Mouse (Mus musculus): Measurements from ENCODE around the gene Cdkn2b.

Gene Cdkn2b

GRCm38 (mm10) chr4:89310491-89311254 is at the start of gene Cdkn2b:
TSS of gene Cdkn2b (minus strand) at chr4:89311039.
- peak; percentile 83 for DNase-seq (ENCODE audit: low spot score)

DNA sequence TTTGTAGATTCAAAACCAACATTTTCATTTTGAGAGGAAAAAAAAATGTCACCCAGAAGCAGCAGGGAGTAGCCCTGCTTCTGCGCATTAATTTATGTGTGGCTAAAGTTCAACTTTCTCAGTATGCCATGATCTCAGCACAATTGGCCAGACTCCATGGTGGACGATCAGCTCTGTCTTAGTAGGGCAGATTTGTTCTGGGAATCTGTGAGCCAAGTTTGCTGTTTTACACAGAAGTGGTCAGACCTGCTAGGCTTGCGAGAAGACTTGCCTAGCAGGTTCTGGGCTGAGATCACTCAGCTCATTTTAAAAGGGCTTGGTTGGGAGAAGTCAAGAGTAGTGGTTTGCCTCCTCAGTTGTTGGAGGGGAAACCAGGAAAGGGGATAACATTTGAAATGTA is 49.5 kb upstream of the Cdkn2b start:
- DNase-seq (ENCODE audit: low spot score), result no peak

- DNase-seq (ENCODE audit: low spot score), result no peak
These were observed 48.7 kb upstream of the Cdkn2b start for GRCm38 (mm10) chr4:89359506-89359905.

DNA sequence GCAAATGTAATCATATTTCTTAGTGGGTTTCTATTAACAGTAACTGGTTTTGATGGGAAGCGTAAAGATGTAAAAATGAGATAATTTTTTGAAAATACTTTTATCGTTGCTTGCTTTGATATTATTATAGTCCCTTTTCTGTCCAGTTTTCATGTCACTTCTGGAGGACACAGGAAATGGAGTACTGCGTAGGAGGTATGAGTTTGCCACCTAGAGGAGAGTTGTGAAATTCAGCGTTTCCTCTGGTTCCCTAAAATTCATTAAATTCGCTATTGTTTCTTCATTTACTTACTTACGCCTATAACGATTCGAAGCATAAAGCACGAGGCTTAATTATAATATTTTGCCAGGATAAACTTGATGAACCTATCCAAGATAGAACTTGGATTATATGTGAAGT is 43.1 kb upstream of the Cdkn2b start:
- DNase-seq (ENCODE audit: low spot score), result no peak

DNA sequence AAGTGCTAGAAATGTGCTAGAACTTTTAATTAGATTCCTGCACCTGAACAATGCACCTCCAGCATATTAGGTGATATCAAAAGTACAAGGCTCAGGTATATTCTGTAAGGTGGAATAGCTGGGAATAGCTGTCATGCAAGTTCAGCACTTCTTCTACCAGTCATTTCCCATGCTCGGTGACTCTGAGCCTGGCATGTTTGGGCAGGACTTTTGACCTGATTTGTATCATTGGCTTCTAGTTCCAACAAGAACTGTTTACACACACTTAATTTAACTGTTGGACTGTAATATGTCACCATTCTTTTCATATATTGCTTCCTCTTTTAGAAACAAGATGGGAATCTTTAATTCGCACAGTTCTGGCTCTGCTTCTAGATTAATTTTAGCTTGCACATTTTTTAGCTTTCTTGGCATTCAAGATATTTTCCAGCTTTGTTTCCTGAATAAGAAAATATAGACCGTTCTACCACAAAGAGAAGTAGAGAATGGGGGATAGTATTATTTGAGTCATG is 42.3 kb upstream of the Cdkn2b start:
- no peak for DNase-seq (ENCODE audit: low spot score)

DNA sequence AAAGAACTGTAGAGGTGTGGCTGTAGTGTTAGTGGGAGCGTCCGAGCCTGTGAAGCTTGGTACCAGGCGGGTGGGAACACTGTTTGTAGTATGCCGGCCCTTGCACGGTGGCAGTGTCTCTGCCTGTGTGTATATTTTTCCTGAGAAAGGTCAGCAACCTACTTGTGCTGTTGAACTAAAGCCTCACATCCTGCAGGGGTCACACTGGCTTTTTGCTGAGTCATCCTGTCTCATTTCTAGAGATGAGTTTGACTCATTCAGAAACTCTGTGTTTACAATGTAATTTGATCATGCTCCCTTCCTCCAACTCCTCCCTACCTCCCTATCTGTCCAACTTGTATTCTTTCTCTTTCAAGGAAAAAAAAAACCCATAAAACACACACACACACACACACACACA is 40.6 kb upstream of the Cdkn2b start:
- no peak for DNase-seq (ENCODE audit: low spot score)

GRCm38 (mm10) chr4:89350938-89351451 is 40.2 kb upstream of the Cdkn2b start:
- no peak for DNase-seq (ENCODE audit: low spot score)

DNA sequence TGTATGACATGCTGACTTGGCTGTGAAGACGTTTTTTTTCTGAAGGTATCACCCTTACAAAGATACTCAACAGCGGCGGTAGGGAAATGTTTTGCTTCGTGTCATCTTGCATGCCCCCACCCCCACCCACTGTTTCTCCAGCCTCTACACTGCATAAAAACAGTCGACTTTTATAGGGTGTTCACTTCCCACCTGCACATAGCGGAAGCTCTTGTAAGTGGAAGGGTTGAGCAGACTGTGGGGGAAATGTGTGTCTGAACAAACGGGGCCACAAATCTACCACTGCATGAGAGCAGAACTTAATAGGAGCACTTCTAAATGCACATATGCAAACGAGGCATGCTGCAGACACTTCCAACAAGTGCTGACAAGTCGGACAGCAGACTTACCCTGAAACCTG is 39.6 kb upstream of the Cdkn2b start:
- DNase-seq (ENCODE audit: low spot score), result no peak

- no peak for DNase-seq (ENCODE audit: low spot score)
These were observed 38.0 kb upstream of the Cdkn2b start for GRCm38 (mm10) chr4:89348842-89349241.

DNA sequence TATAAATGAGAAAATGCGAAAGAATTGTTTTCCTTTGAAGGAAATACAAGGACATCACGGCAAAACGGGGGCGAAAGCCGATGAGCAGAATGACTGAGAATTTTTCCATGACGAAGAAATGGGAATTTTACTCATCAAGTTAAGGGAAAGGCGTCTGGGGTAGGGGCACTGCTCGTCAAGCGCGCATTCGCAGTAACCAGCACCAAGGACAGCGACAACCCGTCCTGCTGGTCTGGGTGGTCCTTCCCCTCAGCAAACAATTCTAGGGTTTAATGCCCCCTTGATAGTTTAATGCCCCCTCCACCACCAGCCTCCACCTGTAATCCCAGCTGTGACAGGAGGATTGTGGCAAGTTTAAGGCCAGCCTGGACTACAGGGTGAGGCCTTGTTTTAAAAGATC is 2.6 kb upstream of the Cdkn2b start:
- DNase-seq (ENCODE audit: low spot score), result no peak

DNA sequence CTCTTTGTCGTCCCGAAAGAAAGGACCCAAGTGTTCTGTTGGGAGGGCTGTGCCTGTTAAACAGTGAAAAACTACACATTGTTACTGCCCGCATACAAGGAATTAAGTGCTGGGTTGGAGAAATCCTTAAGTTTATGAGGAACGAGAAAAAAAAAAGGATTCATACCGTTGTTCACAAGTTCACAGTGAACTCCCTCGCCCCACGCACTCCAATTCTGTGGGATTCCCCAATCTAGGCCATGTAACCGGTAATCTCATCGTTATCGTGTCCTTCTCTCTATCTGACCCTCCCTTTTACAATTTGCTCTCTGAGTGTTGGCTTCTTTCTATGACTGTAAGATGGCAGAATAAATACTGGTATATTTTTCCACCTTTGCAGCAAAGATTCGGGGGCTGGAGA is 843 bp downstream of the Cdkn2b start:
- no peak for DNase-seq (ENCODE audit: low spot score)

DNA sequence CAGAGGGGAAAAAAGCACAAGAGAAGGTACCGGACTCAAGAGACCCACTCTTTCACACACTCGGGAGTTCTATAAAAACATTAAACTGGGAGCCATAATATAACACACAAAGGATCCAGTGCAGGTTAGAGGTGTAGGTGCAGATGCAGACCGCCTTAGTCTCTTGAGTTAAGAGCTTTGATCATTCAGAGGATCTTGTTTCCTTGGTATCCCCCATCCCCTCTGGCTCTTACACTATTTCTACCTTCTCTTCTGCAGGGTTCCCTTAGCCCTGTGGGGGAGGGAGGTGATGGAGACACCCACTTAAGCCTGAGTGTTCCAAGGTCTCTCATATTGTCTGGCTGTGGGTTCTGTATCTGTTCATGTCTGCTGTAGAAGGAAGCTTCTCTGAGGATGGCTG is 2.8 kb downstream of the Cdkn2b start:
- DNase-seq (ENCODE audit: low spot score), result no peak

DNA sequence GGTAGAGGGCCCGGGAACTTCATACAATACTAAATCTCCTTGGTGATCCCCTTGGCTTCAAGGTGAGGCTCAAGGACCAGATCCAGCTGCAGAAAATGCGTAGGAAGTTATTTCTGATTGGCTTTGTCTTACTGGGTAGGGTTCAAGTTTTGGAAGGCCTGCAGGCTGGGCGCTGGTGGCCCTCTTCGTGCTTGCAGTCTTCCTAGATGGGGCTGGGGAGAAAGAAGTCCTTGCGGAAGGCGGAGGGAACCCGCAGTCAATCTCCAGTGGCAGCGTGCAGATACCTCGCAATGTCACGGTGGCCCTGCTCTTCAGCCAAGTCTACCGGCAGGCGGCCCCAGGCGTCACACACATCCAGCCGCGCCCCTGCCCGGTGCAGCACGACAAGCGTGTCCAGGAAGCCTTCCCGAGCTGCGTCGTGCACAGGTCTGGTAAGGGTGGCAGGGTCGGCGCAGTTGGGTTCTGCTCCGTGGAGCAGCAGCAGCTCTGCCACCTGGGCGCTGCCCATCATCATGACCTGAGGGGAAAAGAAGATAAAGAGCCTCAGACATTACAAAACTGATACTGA is 4.0 kb downstream of the Cdkn2b start:
- DNase-seq (ENCODE audit: low spot score), result no peak

GRCm38 (mm10) chr4:89305691-89306090 is 5.1 kb downstream of the Cdkn2b start:
- DNase-seq (ENCODE audit: low spot score), result no peak

DNA sequence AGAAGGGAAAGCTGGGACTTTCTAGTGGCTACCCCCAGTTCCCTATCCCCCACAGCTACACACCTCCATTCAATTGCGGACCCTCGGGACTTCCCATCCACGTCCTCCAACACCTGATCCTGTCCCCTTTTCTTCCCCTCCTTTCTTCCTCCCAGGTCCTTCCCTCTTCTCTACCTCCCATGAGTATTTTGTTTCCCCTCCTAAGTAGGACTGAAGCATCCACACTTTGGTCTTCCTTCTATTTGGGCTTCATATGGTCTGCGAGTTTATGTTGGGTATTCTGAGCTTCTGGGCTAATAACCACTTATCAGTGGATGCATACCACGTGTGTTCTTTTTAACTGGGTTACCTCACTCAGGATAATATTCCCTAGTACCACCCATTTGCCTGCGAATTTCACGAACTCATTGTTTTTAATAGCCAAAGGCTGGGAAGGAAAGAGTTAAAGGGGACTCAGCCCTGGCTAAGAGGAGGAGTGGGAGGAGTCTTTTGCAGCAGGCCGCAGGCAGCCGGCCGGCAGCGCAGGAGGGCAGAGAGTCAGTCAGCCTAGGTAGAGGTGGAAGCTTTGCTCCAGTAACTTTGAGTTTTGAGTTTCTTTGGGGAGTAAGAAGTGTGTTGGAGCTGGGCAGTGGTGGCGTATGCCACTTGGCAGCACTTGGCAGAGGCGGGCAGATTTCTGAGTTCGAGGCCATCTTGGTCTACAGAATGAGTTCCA is 7.4 kb downstream of the Cdkn2b start:
- DNase-seq (ENCODE audit: low spot score), result no peak

- DNase-seq (ENCODE audit: low spot score), result no peak
These were observed 8.7 kb downstream of the Cdkn2b start for GRCm38 (mm10) chr4:89302129-89302528.

GRCm38 (mm10) chr4:89299721-89300120 is 11.1 kb downstream of the Cdkn2b start:
- no peak for DNase-seq (ENCODE audit: low spot score)

DNA sequence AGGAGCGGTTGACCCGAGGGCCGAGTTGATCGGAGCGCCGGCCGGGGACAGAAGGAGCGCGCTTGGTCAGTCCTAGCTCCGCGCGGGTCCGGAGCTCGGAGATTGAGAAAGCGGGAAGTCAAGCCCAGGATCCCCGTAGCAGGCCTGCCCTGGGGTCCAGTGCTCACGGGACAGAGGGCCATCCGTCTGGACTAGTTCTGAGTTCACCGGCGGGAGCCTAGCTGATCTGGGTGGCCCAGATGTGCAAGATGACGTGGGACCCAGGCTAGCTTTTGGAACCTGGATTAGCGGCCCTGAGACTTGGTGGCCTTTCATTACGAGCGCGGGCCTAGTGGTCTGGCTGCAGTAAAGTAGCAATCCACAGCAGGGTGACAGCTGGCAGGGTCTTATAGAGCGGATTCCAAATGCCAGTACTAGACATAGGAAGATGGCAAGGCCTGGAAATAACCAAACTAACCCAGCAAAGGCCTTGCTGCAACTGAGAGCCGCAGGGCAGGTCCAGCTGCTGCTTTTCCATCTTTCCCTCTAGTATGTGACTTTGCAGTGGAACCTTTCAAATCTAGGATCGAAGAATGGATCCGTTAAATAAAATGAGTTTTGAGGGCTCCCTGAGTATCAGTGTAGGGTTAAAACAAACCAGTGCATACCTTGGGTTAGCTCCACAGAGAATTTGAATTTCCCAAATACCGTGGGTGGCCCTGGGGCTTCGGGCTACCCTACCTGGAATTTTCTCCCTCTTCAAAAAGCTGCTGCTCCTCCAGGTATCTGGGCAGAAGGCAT is 15.2 kb downstream of the Cdkn2b start:
- no peak for DNase-seq (ENCODE audit: low spot score)

- no peak for DNase-seq (ENCODE audit: low spot score)
These were observed 16.1 kb downstream of the Cdkn2b start, which contains the start of gene Cdkn2a for GRCm38 (mm10) chr4:89294486-89295440. TSS of gene Cdkn2a (minus strand) at chr4:89294653.

DNA sequence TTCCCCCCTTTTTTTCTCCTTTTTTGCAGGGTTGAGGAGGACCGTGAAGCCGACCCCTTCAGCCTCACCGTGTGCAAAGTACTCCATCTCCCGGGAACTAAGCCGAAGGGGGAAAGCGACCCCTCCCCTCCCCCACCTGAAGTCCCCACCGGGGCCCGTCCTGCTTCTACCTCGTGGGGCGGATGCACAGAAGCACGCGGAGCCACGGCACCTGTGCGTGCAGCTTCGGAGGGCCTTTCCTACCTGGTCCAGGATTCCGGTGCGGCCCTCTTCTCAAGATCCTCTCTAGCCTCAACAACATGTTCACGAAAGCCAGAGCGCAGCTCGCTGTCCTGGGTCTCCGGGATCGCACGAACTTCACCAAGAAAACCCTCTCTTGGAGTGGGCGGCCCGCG is 16.8 kb downstream of the Cdkn2b start:
- no peak for DNase-seq (ENCODE audit: low spot score)

GRCm38 (mm10) chr4:89293516-89293915 is 17.3 kb downstream of the Cdkn2b start:
- no peak for DNase-seq (ENCODE audit: low spot score)

All from c-Kit-positive CD71-positive TER-119-positive erythroid progenitor cells, embryonic 14.5 days (primary cell).